Mouse (Mus musculus) cortical plate, adult 2 months (tissue): ENCODE results near the gene Diablo.

Experiments used
- CTCF ChIP-seq: fragments of 200-500 bp; IDR thresholded peaks from 2 replicates; pipeline ENCODE4 v1.5.1; 2011; ENCODE audit warnings: mild to moderate bottlenecking, control low read depth, low read length; ENCODE audit not compliant: insufficient read depth; ENCODE audit errors: extremely low read depth
- POLR2A ChIP-seq: fragments of 200-500 bp; IDR thresholded peaks from 2 replicates; pipeline ENCODE4 v1.6.1; 2011; ENCODE audit warnings: mild to moderate bottlenecking, low read length, control low read depth; ENCODE audit not compliant: insufficient read depth; ENCODE audit errors: extremely low read depth

DNA sequence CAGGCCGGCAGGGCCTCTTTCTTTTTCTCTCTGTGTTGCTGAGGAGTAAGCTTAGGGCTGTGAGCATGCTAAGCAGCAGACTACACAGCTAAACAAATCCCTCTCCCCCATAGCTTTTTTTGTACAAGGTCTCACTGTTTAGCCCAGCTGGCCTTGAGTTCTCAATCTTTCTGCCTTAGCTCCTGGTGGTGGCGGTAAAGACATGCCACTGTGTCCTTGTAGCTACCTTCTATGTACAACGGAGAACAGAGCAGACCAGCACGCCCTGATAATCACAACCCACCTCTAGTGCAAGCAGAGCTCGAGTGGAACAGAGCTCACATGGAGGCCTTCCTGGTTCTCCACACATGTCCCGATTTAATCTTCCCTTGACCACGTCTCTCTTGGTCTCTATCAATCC, 4.7 kb upstream of the Diablo start:
- TF ChIP-seq POLR2A (no peak), CTCF (no peak)
